ENCODE assay signal across 21 mouse cellular contexts in genomic region chr15:93298197-93298596, GRCm38 (mm10). TPM values are rescaled to one million over a fixed set of nuclear protein-coding genes. Genes with fewer than 3 reads are reported as not detected.
DNase-seq lines count a peak whose midpoint lies in the region; ATAC-seq lines count a peak whose summit lies in the region.
"Had no signal": no experiment of that assay in that cellular context is flagged by ENCODE, and none has a peak within 500 bp of the region (broad histone marks: within the 10 kb centered on the region; RNA-seq: fewer than 3 reads in every experiment).

No protein-coding gene starts in this region.

- H3K27me3 ChIP-seq in forebrain, embryonic 14.5 days (replicated peaks; ENCODE audit: control insufficient read depth, insufficient read depth, low read length), result no peaks in the 10 kb centered on the region
- H3K27me3 ChIP-seq: CH12.LX; embryonic facial prominence, embryonic 13.5 days; forebrain, embryonic 15.5 days; hindbrain, embryonic 15.5 days; liver, embryonic 13.5 days had no signal

- H3K4me2 ChIP-seq in forebrain, embryonic 14.5 days (ENCODE audit: low read length), result no peak overlapping the region
- H3K4me2 ChIP-seq: embryonic facial prominence, embryonic 13.5 days; forebrain, embryonic 15.5 days; hindbrain, embryonic 15.5 days; liver, embryonic 13.5 days had no signal

- no peaks in the 10 kb centered on the region for H3K9me3 ChIP-seq in forebrain, embryonic 14.5 days (replicated peaks; ENCODE audit: control insufficient read depth, low read length)
- H3K9me3 ChIP-seq: embryonic facial prominence, embryonic 13.5 days; forebrain, embryonic 15.5 days; hindbrain, embryonic 15.5 days; liver, embryonic 13.5 days had no signal

- H3K27ac ChIP-seq in forebrain, embryonic 14.5 days (ENCODE audit: low read depth, low read length), result no peak overlapping the region
- H3K27ac ChIP-seq: embryonic facial prominence, embryonic 13.5 days; forebrain, embryonic 15.5 days; hindbrain, embryonic 15.5 days; layer of hippocampus, adult 2 months; liver, embryonic 13.5 days had no signal

- H3K4me1 ChIP-seq in forebrain, embryonic 14.5 days (ENCODE audit: control insufficient read depth, insufficient read depth, low read length), result no peaks in the 10 kb centered on the region

- H3K9ac ChIP-seq in forebrain, embryonic 14.5 days (ENCODE audit: low read length), result no peak overlapping the region
- H3K9ac ChIP-seq: embryonic facial prominence, embryonic 13.5 days; forebrain, embryonic 15.5 days; hindbrain, embryonic 15.5 days; liver, embryonic 13.5 days had no signal

- peak; percentile 18 for DNase-seq in A20 (ENCODE audit: low read depth, low spot score)
- DNase-seq in forebrain, embryonic 14.5 days (ENCODE audit: low spot score), result no peak
- DNase-seq in cerebellum, postnatal 25 days, result no peak
- no peak for DNase-seq in ovary, postnatal 36 days (ENCODE audit: low spot score)
- DNase-seq: adrenal gland, adult 8-10 months; cerebellum, adult 9-11 months; gastrocnemius, postnatal 25 days; kidney, postnatal 10 days; liver, embryonic 13.5 days; retina, postnatal 1 day; thymus, adult 2 months had no signal

- H3K4me3 ChIP-seq in forebrain, embryonic 14.5 days (ENCODE audit: low read depth, low read length), result no peak overlapping the region
- H3K4me3 ChIP-seq: embryonic facial prominence, embryonic 13.5 days; forebrain, embryonic 15.5 days; hindbrain, embryonic 15.5 days; layer of hippocampus, adult 2 months; liver, embryonic 13.5 days had no signal

- H3K36me3 ChIP-seq in forebrain, embryonic 14.5 days (ENCODE audit: control insufficient read depth, insufficient read depth, low read length), result no peaks in the 10 kb centered on the region
- H3K36me3 ChIP-seq: embryonic facial prominence, embryonic 13.5 days; forebrain, embryonic 15.5 days; hindbrain, embryonic 15.5 days; liver, embryonic 13.5 days had no signal

- WGBS in forebrain, embryonic 14.5 days, result 83% methylated on average over 2 of the region's 2 CpGs

- ATAC-seq in CD4-positive, CD25-positive, alpha-beta regulatory T cell, adult 4 months, result peak; percentile 83
- peak; percentile 57 for ATAC-seq in granulocyte monocyte progenitor cell, adult 5-6 weeks (replicated peaks; ENCODE audit: poor library complexity, severe bottlenecking)
- peak; percentile 38 for ATAC-seq in megakaryocyte progenitor cell, adult 5-6 weeks (replicated peaks; ENCODE audit: poor library complexity)
- no peak for ATAC-seq in forebrain, embryonic 14.5 days
- ATAC-seq: forebrain, embryonic 15.5 days; intestine, postnatal 0 days; midbrain, embryonic 16.5 days had no signal

RNA-seq across cellular contexts. Expression of gene Gxylt1, which starts 23.2 kb away (rescaled TPM):
- polyA plus RNA-seq in CD4-positive, CD25-positive, alpha-beta regulatory T cell, adult 4 months (2017; shearing (Covaris generic)), result 1 to 10 TPM; 5.6 to 6.6 TPM
- 19.9 and 23.6 TPM in 2 replicates for total RNA-seq in granulocyte monocyte progenitor cell, adult 5-6 weeks (2014; fragmentation: Nextera tagmentation)
- total RNA-seq in granulocyte monocyte progenitor cell, adult 5-6 weeks (2017), result 33.4 and 33.6 TPM in 2 replicates
- total RNA-seq in megakaryocyte progenitor cell, adult 5-6 weeks (2015), result 24.4 and 26.4 TPM in 2 replicates
- total RNA-seq in megakaryocyte progenitor cell, adult 5-6 weeks (2017), result 36.5 and 42.5 TPM in 2 replicates
- polyA plus RNA-seq in forebrain, embryonic 14.5 days (2014; fragmentation: Nextera tagmentation; extraction: Ambion mirVana), result 7.8 and 9.7 TPM in 2 replicates

RNA-seq across cellular contexts. Expression of gene Yaf2, which starts 38.5 kb away (rescaled TPM):
- 10 to 100 TPM; 25.1 to 27.6 TPM for polyA plus RNA-seq in CD4-positive, CD25-positive, alpha-beta regulatory T cell, adult 4 months (2017; shearing (Covaris generic))
- 26.3 and 38.2 TPM in 2 replicates for total RNA-seq in granulocyte monocyte progenitor cell, adult 5-6 weeks (2014; fragmentation: Nextera tagmentation)
- 26.6 and 31.5 TPM in 2 replicates for total RNA-seq in granulocyte monocyte progenitor cell, adult 5-6 weeks (2017)
- total RNA-seq in megakaryocyte progenitor cell, adult 5-6 weeks (2015), result 50.3 and 63.2 TPM in 2 replicates
- 25.0 and 30.3 TPM in 2 replicates for total RNA-seq in megakaryocyte progenitor cell, adult 5-6 weeks (2017)
- 77.1 and 106 TPM in 2 replicates for polyA plus RNA-seq in forebrain, embryonic 14.5 days (2014; fragmentation: Nextera tagmentation; extraction: Ambion mirVana)
